ENCODE assay signal across 9 mouse cellular contexts in the genomic region with DNA sequence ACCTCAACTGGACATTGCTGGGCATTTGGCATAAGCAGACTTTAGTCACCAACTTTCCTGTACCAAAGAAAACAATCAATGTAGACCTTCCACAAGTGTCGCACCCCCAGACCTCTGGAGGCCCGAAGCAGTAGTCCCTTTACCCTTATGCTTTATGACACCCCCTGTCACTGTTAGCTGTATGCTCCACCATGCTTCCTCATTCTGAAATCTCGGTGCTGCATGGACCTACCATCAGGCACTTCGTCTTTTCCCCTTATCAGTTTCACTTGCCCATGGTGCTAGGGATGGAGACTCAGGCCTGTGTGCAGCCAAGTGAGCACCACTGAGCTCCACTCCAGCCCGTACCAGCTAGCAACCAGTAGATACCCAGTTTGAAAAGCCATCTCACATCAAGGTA. TPM values are rescaled to one million over a fixed set of nuclear protein-coding genes. Genes with fewer than 3 reads are reported as not detected.
DNase-seq lines count a peak whose midpoint lies in the region; ATAC-seq and TF ChIP-seq lines count a peak whose summit lies in the region.
"Had no signal": no experiment of that assay in that cellular context is flagged by ENCODE, and none has a peak within 500 bp of the region (broad histone marks: within the 10 kb centered on the region; RNA-seq: fewer than 3 reads in every experiment).

No protein-coding gene starts in this region.

- H3K36me3 ChIP-seq in kidney, embryonic 15.5 days, result peaks cover 49% of the 10 kb centered on the region
- H3K36me3 ChIP-seq in embryonic facial prominence, embryonic 12.5 days, result peaks cover 43% of the 10 kb centered on the region
- peaks cover 35% of the 10 kb centered on the region for H3K36me3 ChIP-seq in hindbrain, postnatal 0 days (ENCODE audit: insufficient read depth, low read length)
- peaks cover 22% of the 10 kb centered on the region for H3K36me3 ChIP-seq in midbrain, embryonic 16.5 days (ENCODE audit: control insufficient read depth, insufficient read depth, low read length)

- 75% methylated on average over 5 of the region's 5 CpGs for WGBS in kidney, embryonic 15.5 days
- WGBS in embryonic facial prominence, embryonic 12.5 days, result 85% methylated on average over 5 of the region's 5 CpGs
- WGBS in hindbrain, postnatal 0 days, result 83% methylated on average over 5 of the region's 5 CpGs
- 90% methylated on average over 5 of the region's 5 CpGs for WGBS in midbrain, embryonic 16.5 days

- H3K4me2 ChIP-seq in kidney, embryonic 15.5 days, result peak overlapping the region; percentile 68
- H3K4me2 ChIP-seq in embryonic facial prominence, embryonic 12.5 days (replicated peaks), result peak overlapping the region; percentile 79
- H3K4me2 ChIP-seq in hindbrain, postnatal 0 days (ENCODE audit: low read depth, low read length), result peak overlapping the region; percentile 67
- H3K4me2 ChIP-seq in midbrain, embryonic 16.5 days (ENCODE audit: low read length), result peak overlapping the region; percentile 77

- peak overlapping the region; percentile 92; the same call in 1 of the 2 replicates for H3K9ac ChIP-seq in kidney, embryonic 15.5 days
- H3K9ac ChIP-seq in embryonic facial prominence, embryonic 12.5 days, result peak overlapping the region; percentile 96; the same call in 1 of the 2 replicates
- peak overlapping the region; percentile 93 for H3K9ac ChIP-seq in hindbrain, postnatal 0 days (replicated peaks; ENCODE audit: low read length)
- peak overlapping the region; percentile 47; the same call in 1 of the 2 replicates for H3K9ac ChIP-seq in midbrain, embryonic 16.5 days (ENCODE audit: low read depth, low read length)

- ATAC-seq in kidney, embryonic 15.5 days (replicated peaks; ENCODE audit: low FRiP score), result no peak
- no peak for ATAC-seq in embryonic facial prominence, embryonic 12.5 days (ENCODE audit: insufficient number of reproducible peaks, insufficient read depth, low FRiP score, low TSS enrichment)
- no peak for ATAC-seq in hindbrain, postnatal 0 days
- ATAC-seq in midbrain, embryonic 16.5 days, result no peak

- DNase-seq in kidney, adult 11 months, result no peak
- no peak for DNase-seq in hindbrain, postnatal 0 days (ENCODE audit: low spot score)
- no peak for DNase-seq in embryo, embryonic 9.5 days (ENCODE audit: extremely low spot score)
- DNase-seq in spleen, postnatal 10 days (ENCODE audit: low spot score in 2 of 2), result no peak
- DNase-seq in B cell, adult 2 months, result no peak
- DNase-seq: layer of hippocampus, postnatal 36 days had no signal

- H3K27me3 ChIP-seq in kidney, embryonic 15.5 days, result no peaks in the 10 kb centered on the region
- H3K27me3 ChIP-seq in embryonic facial prominence, embryonic 12.5 days, result no peaks in the 10 kb centered on the region
- H3K27me3 ChIP-seq in hindbrain, postnatal 0 days (ENCODE audit: insufficient read depth, low read length), result no peaks in the 10 kb centered on the region
- no peaks in the 10 kb centered on the region for H3K27me3 ChIP-seq in midbrain, embryonic 16.5 days (ENCODE audit: control insufficient read depth, insufficient read depth, low read depth, low read length)

- no peaks in the 10 kb centered on the region for H3K9me3 ChIP-seq in kidney, embryonic 15.5 days (replicated peaks)
- H3K9me3 ChIP-seq in embryonic facial prominence, embryonic 12.5 days, result no peaks in the 10 kb centered on the region
- no peaks in the 10 kb centered on the region for H3K9me3 ChIP-seq in hindbrain, postnatal 0 days (ENCODE audit: low read length)
- H3K9me3 ChIP-seq in midbrain, embryonic 16.5 days (replicated peaks; ENCODE audit: control insufficient read depth, low read length, poor library complexity, severe bottlenecking), result no peaks in the 10 kb centered on the region

- H3K27ac ChIP-seq in kidney, embryonic 15.5 days, result peak overlapping the region; percentile 23; the same call in 1 of the 2 replicates
- H3K27ac ChIP-seq in embryonic facial prominence, embryonic 12.5 days, result no peak overlapping the region
- peak overlapping the region; percentile 32; the same call in 1 of the 2 replicates for H3K27ac ChIP-seq in hindbrain, postnatal 0 days
- H3K27ac ChIP-seq in midbrain, embryonic 16.5 days (ENCODE audit: low read length), result no peak overlapping the region

- peaks cover 44% of the 10 kb centered on the region for H3K4me1 ChIP-seq in kidney, embryonic 15.5 days
- H3K4me1 ChIP-seq in embryonic facial prominence, embryonic 12.5 days, result peaks cover 25% of the 10 kb centered on the region
- peaks cover 14% of the 10 kb centered on the region for H3K4me1 ChIP-seq in hindbrain, postnatal 0 days (ENCODE audit: insufficient read depth, low read length)
- peaks cover 37% of the 10 kb centered on the region for H3K4me1 ChIP-seq in midbrain, embryonic 16.5 days (ENCODE audit: control insufficient read depth, insufficient read depth, low read length)

- peak overlapping the region; percentile 91 for H3K4me3 ChIP-seq in kidney, embryonic 15.5 days (replicated peaks)
- peak overlapping the region; percentile 94 for H3K4me3 ChIP-seq in embryonic facial prominence, embryonic 12.5 days
- H3K4me3 ChIP-seq in hindbrain, postnatal 0 days (ENCODE audit: low read length), result no peak overlapping the region
- peak overlapping the region; percentile 75; the same call in 1 of the 2 replicates for H3K4me3 ChIP-seq in midbrain, embryonic 16.5 days (ENCODE audit: low read depth, low read length)

- TF ChIP-seq CTCF in hindbrain, postnatal 0 days (IDR thresholded peaks at IDR 0.05; ENCODE audit: low read depth), result no peak

RNA-seq across cellular contexts. Expression of a gene that starts 9.8 kb away (rescaled TPM):
- polyA plus RNA-seq in kidney, embryonic 15.5 days (2015; fragmentation: Nextera tagmentation; extraction: Ambion mirVana), result 32.9 and 33.1 TPM in 2 replicates
- polyA plus RNA-seq in embryonic facial prominence, embryonic 12.5 days (2016; fragmentation: Nextera tagmentation; extraction: Ambion mirVana), result 66.0 and 75.2 TPM in 2 replicates
- 289 and 302 TPM in 2 replicates for total RNA-seq in hindbrain, postnatal 0 days (2014; rRNA removed)
- 129 and 142 TPM in 2 replicates for polyA plus RNA-seq in hindbrain, postnatal 0 days (2015; fragmentation: Nextera tagmentation; extraction: Ambion mirVana)
- polyA plus RNA-seq in midbrain, embryonic 16.5 days (2015; fragmentation: Nextera tagmentation; extraction: Ambion mirVana), result 153 and 155 TPM in 2 replicates

RNA-seq across cellular contexts. Expression of a gene that starts 33.0 kb away (rescaled TPM):
- polyA plus RNA-seq in kidney, embryonic 15.5 days (2015; fragmentation: Nextera tagmentation; extraction: Ambion mirVana), result not detected in 2 replicates
- not detected in 2 replicates for polyA plus RNA-seq in embryonic facial prominence, embryonic 12.5 days (2016; fragmentation: Nextera tagmentation; extraction: Ambion mirVana)
- total RNA-seq in hindbrain, postnatal 0 days (2014; rRNA removed), result not detected in 2 replicates
- not detected in 2 replicates for polyA plus RNA-seq in hindbrain, postnatal 0 days (2015; fragmentation: Nextera tagmentation; extraction: Ambion mirVana)
- polyA plus RNA-seq in midbrain, embryonic 16.5 days (2015; fragmentation: Nextera tagmentation; extraction: Ambion mirVana), result not detected in 2 replicates
- total RNA-seq: layer of hippocampus, postnatal 36 days had no signal

RNA-seq across cellular contexts. Expression of a gene that starts 33.8 kb away (rescaled TPM):
- 41.7 and 47.7 TPM in 2 replicates for polyA plus RNA-seq in kidney, embryonic 15.5 days (2015; fragmentation: Nextera tagmentation; extraction: Ambion mirVana)
- 17.0 and 17.8 TPM in 2 replicates for polyA plus RNA-seq in embryonic facial prominence, embryonic 12.5 days (2016; fragmentation: Nextera tagmentation; extraction: Ambion mirVana)
- total RNA-seq in hindbrain, postnatal 0 days (2014; rRNA removed), result 12.2 and 13.9 TPM in 2 replicates
- polyA plus RNA-seq in hindbrain, postnatal 0 days (2015; fragmentation: Nextera tagmentation; extraction: Ambion mirVana), result 6.2 and 8.2 TPM in 2 replicates
- polyA plus RNA-seq in midbrain, embryonic 16.5 days (2015; fragmentation: Nextera tagmentation; extraction: Ambion mirVana), result 4.0 and 4.1 TPM in 2 replicates

RNA-seq across cellular contexts. Expression of a gene that starts 51.6 kb away (rescaled TPM):
- polyA plus RNA-seq in kidney, embryonic 15.5 days (2015; fragmentation: Nextera tagmentation; extraction: Ambion mirVana), result not detected in 2 replicates
- not detected in 2 replicates for polyA plus RNA-seq in embryonic facial prominence, embryonic 12.5 days (2016; fragmentation: Nextera tagmentation; extraction: Ambion mirVana)
- not detected in 2 replicates for total RNA-seq in hindbrain, postnatal 0 days (2014; rRNA removed)
- polyA plus RNA-seq in hindbrain, postnatal 0 days (2015; fragmentation: Nextera tagmentation; extraction: Ambion mirVana), result not detected in 2 replicates
- polyA plus RNA-seq in midbrain, embryonic 16.5 days (2015; fragmentation: Nextera tagmentation; extraction: Ambion mirVana), result 0.30 TPM in 1 of 2 replicates, not detected in the other
- total RNA-seq: layer of hippocampus, postnatal 36 days had no signal

RNA-seq across cellular contexts. Expression of a gene that starts 58.2 kb away (rescaled TPM):
- polyA plus RNA-seq in kidney, embryonic 15.5 days (2015; fragmentation: Nextera tagmentation; extraction: Ambion mirVana), result 218 and 219 TPM in 2 replicates
- polyA plus RNA-seq in embryonic facial prominence, embryonic 12.5 days (2016; fragmentation: Nextera tagmentation; extraction: Ambion mirVana), result 97.3 and 101 TPM in 2 replicates
- total RNA-seq in hindbrain, postnatal 0 days (2014; rRNA removed), result 70.4 and 79.5 TPM in 2 replicates
- 74.8 and 76.5 TPM in 2 replicates for polyA plus RNA-seq in hindbrain, postnatal 0 days (2015; fragmentation: Nextera tagmentation; extraction: Ambion mirVana)
- 62.0 and 64.4 TPM in 2 replicates for polyA plus RNA-seq in midbrain, embryonic 16.5 days (2015; fragmentation: Nextera tagmentation; extraction: Ambion mirVana)

Comparison
In these comparisons a context has a peak if more than half of its experiments do, and no peak if none do; other contexts are left out.
1. H3K27ac ChIP-seq: peak in kidney, embryonic 15.5 days (single experiment) and hindbrain, postnatal 0 days (single experiment); none in embryonic facial prominence, embryonic 12.5 days (single experiment) and midbrain, embryonic 16.5 days (single experiment).
2. Peak in every context shown above with its lines, with median percentiles within 50 percentile points of each other: H3K4me2 ChIP-seq and H3K9ac ChIP-seq.